Mouse (Mus musculus): ENCODE results near the gene Cherp. TPM values are rescaled to one million over a fixed set of nuclear protein-coding genes. Genes with fewer than 3 reads are reported as not detected.
A peak's percentile ranks its signal among the peaks of the same experiment; 100 is the strongest.

Cherp gene
- polyA plus RNA-seq, 1 experiment, result 57.2 TPM

DNA sequence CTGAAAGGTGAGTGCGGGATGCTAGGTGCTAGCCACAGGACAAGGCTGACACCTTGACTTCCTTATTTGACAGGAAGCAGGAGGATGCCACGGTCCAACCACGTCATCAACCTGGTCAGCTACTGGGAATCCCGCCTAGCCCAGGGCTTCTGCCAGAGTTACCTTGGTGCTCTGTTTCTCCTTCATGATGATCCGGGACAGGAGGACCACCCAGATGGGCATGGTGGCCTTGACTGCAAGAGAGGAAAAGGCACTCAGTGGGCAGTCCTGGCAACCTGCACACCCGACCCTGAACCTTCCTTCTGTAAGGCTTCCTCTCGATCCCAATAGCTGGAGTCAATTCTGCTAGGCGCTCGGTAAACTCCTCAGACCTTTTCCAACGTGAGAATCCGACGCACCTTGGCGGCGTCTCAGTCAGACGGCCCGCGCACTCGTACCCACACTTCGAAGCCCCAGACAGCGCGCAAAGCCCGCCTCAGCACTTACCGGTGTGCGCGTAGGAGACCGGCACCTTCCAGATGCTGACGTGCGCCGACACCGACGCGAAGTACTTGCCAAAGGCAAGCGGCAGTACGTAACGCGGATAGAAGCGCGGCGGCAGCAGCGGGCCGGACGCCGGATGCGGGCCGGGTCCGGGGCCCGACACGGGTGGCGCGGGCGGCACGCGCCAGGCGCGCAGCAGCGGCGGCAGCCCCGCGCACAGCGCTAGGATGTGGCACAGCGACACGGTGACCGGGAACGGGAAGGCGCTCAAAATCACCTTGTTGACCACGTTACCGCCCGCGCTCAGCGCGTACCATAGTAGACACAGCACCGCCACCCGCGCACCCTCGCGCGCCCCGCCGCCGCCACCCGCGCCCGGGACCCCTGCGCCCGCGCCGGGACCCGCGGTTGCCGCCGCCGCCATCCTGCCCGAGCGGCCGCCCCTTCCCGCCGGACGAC, 16.9 kb upstream of the Cherp start, which contains the start of gene Slc35e1:
Gene Slc35e1 (minus strand): TSS at position 935 of the 942 bp plus-strand sequence.
- TF ChIP-seq CTCF (IDR thresholded peaks at IDR 0.05; ENCODE audit: control insufficient read depth, insufficient read depth, low read length) (no peak), POLR2A (IDR thresholded peaks at IDR 0.05; ENCODE audit: borderline replicate concordance, control insufficient read depth, low read depth, low read length) (peak; percentile 37; the same call in 1 of the 2 replicates)
- Histone ChIP-seq H3K4me1 (ENCODE audit: control insufficient read depth, insufficient read depth, low read length) (peaks cover 13% of the 10 kb centered on the region; the same call in 1 of the 2 replicates), H3K27ac (ENCODE audit: control insufficient read depth, insufficient read depth, low read depth, low read length, poor library complexity) (peak within 1 kb of the TSS; percentile 96), H3K4me3 (replicated peaks; ENCODE audit: control insufficient read depth, low read depth, low read length) (peak within 1 kb of the TSS; percentile 88)
- WGBS, result 1% methylated on average over 97 of the region's 98 CpGs

DNA sequence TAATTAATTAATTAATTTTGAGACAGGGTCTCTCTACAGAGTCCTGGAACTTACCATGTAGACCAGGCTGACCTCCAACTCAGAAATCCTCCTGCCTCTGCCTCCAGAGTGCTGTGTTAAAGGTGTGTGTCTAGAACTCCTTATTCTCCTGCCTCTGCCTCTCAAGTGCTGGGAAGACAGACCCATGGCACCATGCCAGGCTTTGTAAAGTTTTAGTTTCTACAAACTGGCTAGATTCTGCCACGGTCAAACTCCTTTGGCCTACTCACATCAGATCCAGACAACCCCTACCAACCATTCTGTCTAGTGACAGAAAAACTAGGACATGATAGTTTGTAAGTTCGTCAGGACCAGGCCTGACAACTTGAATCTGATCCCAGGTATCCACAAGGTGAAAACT, 16.0 kb upstream of the Cherp start:
- 81% methylated on average over 2 of the region's 2 CpGs for WGBS
- Histone ChIP-seq H3K27ac (ENCODE audit: control insufficient read depth, insufficient read depth, low read depth, low read length, poor library complexity) (no peak overlapping the region), H3K4me1 (ENCODE audit: control insufficient read depth, insufficient read depth, low read length) (peaks cover 13% of the 10 kb centered on the region; the same call in 1 of the 2 replicates), H3K4me3 (replicated peaks; ENCODE audit: control insufficient read depth, low read depth, low read length) (peak overlapping the region; percentile 23)
- TF ChIP-seq CTCF (IDR thresholded peaks at IDR 0.05; ENCODE audit: control insufficient read depth, insufficient read depth, low read length), result no peak
- TF ChIP-seq POLR2A (IDR thresholded peaks at IDR 0.05; ENCODE audit: borderline replicate concordance, control insufficient read depth, low read depth, low read length), result no peak

DNA sequence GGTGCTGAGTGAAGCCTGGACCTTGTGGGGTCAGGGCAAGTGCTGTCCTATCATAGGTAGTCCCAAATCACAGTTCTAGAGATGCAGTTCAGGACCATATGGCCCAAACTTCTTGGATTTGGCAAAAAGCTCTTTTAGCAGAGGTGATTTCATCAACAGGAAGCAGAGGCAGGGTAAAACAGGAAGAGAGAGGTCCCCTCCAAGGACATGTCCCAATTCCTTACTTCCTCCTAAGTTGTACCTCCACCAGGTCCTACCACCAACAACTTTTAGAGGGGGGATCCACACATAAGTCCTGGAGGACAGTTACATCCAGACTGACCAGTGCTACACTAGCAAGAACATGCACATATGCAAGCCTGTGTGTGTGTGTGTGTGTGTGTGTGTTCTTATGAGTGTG, 12.0 kb upstream of the Cherp start:
- H3K4me1 ChIP-seq (ENCODE audit: control insufficient read depth, insufficient read depth, low read length), result peaks cover 12% of the 10 kb centered on the region; the same call in 1 of the 2 replicates
- peak overlapping the region; percentile 81; the same call in 1 of the 2 replicates for H3K27ac ChIP-seq (ENCODE audit: control insufficient read depth, insufficient read depth, low read depth, low read length, poor library complexity)
- H3K4me3 ChIP-seq (replicated peaks; ENCODE audit: control insufficient read depth, low read depth, low read length), result peak overlapping the region; percentile 66
- no peak for TF ChIP-seq CTCF (IDR thresholded peaks at IDR 0.05; ENCODE audit: control insufficient read depth, insufficient read depth, low read length)
- no peak for TF ChIP-seq POLR2A (IDR thresholded peaks at IDR 0.05; ENCODE audit: borderline replicate concordance, control insufficient read depth, low read depth, low read length)

DNA sequence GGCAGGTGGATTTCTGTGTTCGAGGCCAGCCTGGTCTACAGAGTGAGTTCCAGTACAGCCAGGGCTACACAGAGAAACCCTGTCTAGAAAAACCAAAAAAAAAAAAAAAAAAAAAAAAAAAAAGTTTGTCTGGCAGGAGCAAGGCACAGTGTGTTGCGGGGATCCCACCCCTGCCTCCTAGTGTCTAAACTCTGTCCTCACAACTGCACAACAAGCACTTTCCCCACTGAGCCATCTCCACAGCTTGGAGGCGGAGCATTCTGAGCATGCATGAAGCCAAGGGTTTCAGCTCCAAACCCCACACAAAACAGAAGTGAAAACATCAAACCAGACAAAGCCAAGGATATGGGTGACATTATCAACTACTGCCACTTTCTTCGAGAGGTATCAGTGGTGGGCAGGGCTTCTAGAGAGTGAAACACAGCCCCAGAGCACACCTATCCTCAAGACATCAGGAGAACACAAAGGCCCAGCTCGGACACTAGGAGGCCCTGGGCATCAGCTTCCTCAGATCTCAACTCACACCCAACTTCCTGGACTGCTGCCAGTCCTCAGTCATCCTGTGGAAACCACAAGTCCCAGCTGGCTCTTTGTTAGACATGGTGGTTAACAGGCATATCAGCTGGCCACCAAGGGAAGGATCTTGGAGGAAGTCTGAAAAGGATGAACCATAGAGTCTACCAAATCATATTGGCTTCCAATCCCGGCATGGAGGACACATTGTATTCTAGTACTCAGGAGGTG, 10.6 kb upstream of the Cherp start:
- TF ChIP-seq CTCF (IDR thresholded peaks at IDR 0.05; ENCODE audit: control insufficient read depth, insufficient read depth, low read length) (peak; percentile 36), POLR2A (IDR thresholded peaks at IDR 0.05; ENCODE audit: borderline replicate concordance, control insufficient read depth, low read depth, low read length) (no peak)
- H3K4me3 ChIP-seq (replicated peaks; ENCODE audit: control insufficient read depth, low read depth, low read length), result no peak overlapping the region
- 19% methylated on average over 6 of the region's 6 CpGs for WGBS
- peaks cover 10% of the 10 kb centered on the region; the same call in 1 of the 2 replicates for H3K4me1 ChIP-seq (ENCODE audit: control insufficient read depth, insufficient read depth, low read length)
- peak overlapping the region; percentile 81 for H3K27ac ChIP-seq (ENCODE audit: control insufficient read depth, insufficient read depth, low read depth, low read length, poor library complexity)

DNA sequence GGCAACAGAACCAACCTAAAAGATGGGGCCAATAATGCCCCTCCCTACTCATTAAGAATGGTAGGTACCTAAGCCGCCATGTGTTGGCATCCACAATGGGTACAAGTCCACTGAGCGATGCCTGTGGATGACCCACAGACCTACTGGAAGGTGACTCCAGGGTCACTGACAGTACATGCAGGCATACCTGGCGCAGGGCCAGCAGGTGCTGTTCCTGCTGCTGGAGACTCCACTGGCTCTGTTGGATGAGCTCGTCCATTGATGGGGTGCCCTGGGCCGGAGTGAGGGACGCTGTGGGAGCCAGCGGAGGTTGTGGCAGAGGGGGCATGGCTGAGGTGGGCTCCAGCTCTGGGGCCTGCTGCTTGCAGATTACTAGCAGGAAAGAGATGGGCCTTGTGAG, 4.3 kb downstream of the Cherp start:
- Histone ChIP-seq H3K4me3 (replicated peaks; ENCODE audit: control insufficient read depth, low read depth, low read length) (no peak overlapping the region), H3K27ac (ENCODE audit: control insufficient read depth, insufficient read depth, low read depth, low read length, poor library complexity) (no peak overlapping the region), H3K4me1 (ENCODE audit: control insufficient read depth, insufficient read depth, low read length) (no peaks in the 10 kb centered on the region; the same call in 1 of the 2 replicates)
- 96% methylated on average over 7 of the region's 7 CpGs for WGBS
- TF ChIP-seq CTCF (IDR thresholded peaks at IDR 0.05; ENCODE audit: control insufficient read depth, insufficient read depth, low read length) (no peak), POLR2A (IDR thresholded peaks at IDR 0.05; ENCODE audit: borderline replicate concordance, control insufficient read depth, low read depth, low read length) (no peak)

DNA sequence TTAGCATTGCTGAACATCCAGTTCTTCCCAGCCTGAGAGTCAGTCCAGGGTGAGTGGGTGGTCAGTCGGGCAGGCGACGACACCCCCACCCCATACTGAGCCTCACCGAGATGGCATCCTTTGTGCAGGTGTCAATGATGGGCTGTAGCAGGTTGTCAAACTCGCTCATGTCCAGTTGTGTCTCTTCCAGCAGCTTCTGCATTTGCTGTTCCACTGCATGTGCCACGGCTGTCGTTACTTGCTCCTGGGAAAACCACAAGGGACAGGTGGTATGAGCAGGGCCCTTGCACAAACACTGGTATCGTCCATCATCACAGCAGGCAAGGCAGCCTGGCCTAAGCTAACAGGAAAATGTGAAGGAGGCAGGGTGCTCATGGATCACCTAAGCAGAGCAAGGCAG, 5.0 kb downstream of the Cherp start:
- Histone ChIP-seq H3K27ac (ENCODE audit: control insufficient read depth, insufficient read depth, low read depth, low read length, poor library complexity) (no peak overlapping the region), H3K4me3 (replicated peaks; ENCODE audit: control insufficient read depth, low read depth, low read length) (no peak overlapping the region), H3K4me1 (ENCODE audit: control insufficient read depth, insufficient read depth, low read length) (no peaks in the 10 kb centered on the region; the same call in 1 of the 2 replicates)
- WGBS, result 90% methylated on average over 8 of the region's 8 CpGs
- TF ChIP-seq POLR2A (IDR thresholded peaks at IDR 0.05; ENCODE audit: borderline replicate concordance, control insufficient read depth, low read depth, low read length) (no peak), CTCF (IDR thresholded peaks at IDR 0.05; ENCODE audit: control insufficient read depth, insufficient read depth, low read length) (no peak)

DNA sequence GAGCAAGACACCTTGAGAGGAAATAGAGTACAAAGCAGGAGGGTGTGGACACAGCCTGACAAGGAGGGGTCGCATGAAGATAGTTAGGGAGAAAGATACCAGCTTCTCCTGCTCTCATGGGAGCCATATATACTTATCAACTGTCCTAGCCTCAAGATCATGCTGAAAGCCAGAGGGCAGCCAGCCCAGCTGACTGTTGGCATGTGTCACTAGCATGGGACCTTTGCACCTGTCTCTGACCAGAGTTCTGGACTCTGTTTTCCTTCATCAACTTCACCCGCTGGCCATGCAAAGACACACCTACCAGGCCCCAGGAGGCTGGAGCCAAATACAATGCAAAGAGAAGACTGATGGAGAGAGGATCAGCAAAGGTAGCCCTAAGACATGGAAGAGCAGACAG, 5.8 kb downstream of the Cherp start:
- Histone ChIP-seq H3K27ac (ENCODE audit: control insufficient read depth, insufficient read depth, low read depth, low read length, poor library complexity) (no peak overlapping the region), H3K4me3 (replicated peaks; ENCODE audit: control insufficient read depth, low read depth, low read length) (no peak overlapping the region), H3K4me1 (ENCODE audit: control insufficient read depth, insufficient read depth, low read length) (no peaks in the 10 kb centered on the region; the same call in 1 of the 2 replicates)
- TF ChIP-seq CTCF (IDR thresholded peaks at IDR 0.05; ENCODE audit: control insufficient read depth, insufficient read depth, low read length), result no peak
- no peak for TF ChIP-seq POLR2A (IDR thresholded peaks at IDR 0.05; ENCODE audit: borderline replicate concordance, control insufficient read depth, low read depth, low read length)
- 81% methylated on average over 2 of the region's 2 CpGs for WGBS

DNA sequence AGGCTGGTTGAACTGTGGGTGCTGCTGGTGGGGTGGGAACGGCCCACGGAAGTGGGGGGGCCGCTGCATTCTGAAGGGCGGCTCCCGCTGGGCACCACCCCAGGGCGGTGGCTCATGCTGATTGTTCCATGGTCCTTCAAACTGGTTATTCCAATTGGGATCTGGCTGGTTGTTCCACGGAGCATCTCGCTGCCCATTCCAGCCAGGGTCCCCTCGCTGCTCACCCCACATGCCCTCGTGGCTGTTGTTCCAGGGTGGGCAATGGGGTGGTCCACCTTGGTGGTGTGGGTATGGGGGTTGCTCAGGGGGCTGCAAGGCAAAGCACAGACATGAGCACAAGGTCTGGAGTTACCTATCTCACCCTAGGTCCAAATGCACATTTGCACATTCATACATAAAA, 10.8 kb downstream of the Cherp start:
- Histone ChIP-seq H3K4me1 (ENCODE audit: control insufficient read depth, insufficient read depth, low read length) (no peaks in the 10 kb centered on the region), H3K4me3 (replicated peaks; ENCODE audit: control insufficient read depth, low read depth, low read length) (no peak overlapping the region), H3K27ac (ENCODE audit: control insufficient read depth, insufficient read depth, low read depth, low read length, poor library complexity) (no peak overlapping the region)
- WGBS, result 94% methylated on average over 10 of the region's 10 CpGs
- no peak for TF ChIP-seq POLR2A (IDR thresholded peaks at IDR 0.05; ENCODE audit: borderline replicate concordance, control insufficient read depth, low read depth, low read length)
- no peak for TF ChIP-seq CTCF (IDR thresholded peaks at IDR 0.05; ENCODE audit: control insufficient read depth, insufficient read depth, low read length)
